Mouse (Mus musculus): ENCODE results near the gene Rec8. TPM values are rescaled to one million over a fixed set of nuclear protein-coding genes. Genes with fewer than 3 reads are reported as not detected.

Gene Rec8
- polyA plus RNA-seq, 1 experiment from 2014 or later = 11.3 TPM

- ATAC-seq = no peak
- no peak overlapping the region for H3K27ac ChIP-seq (ENCODE audit: low read length)
- H3K9ac ChIP-seq (replicated peaks; ENCODE audit: low read depth, low read length) = no peak overlapping the region
- H3K36me3 ChIP-seq (ENCODE audit: control insufficient read depth, insufficient read depth) = peaks cover 23% of the 10 kb centered on the region
- 95% methylated on average over 11 of the region's 11 CpGs for WGBS
- peaks cover 4% of the 10 kb centered on the region for H3K4me1 ChIP-seq (replicated peaks; ENCODE audit: control insufficient read depth, insufficient read depth, low read length)
- no peaks in the 10 kb centered on the region for H3K27me3 ChIP-seq (replicated peaks; ENCODE audit: control insufficient read depth, insufficient read depth, low read length)
- no peak overlapping the region for H3K4me3 ChIP-seq (replicated peaks; ENCODE audit: low read length)
- H3K9me3 ChIP-seq (ENCODE audit: control insufficient read depth, low read length) = no peaks in the 10 kb centered on the region
- H3K4me2 ChIP-seq (ENCODE audit: low read length) = no peak overlapping the region
These were observed 13.0 kb upstream of the Rec8 start for GRCm38 (mm10) chr14:55604823-55605222.

DNA sequence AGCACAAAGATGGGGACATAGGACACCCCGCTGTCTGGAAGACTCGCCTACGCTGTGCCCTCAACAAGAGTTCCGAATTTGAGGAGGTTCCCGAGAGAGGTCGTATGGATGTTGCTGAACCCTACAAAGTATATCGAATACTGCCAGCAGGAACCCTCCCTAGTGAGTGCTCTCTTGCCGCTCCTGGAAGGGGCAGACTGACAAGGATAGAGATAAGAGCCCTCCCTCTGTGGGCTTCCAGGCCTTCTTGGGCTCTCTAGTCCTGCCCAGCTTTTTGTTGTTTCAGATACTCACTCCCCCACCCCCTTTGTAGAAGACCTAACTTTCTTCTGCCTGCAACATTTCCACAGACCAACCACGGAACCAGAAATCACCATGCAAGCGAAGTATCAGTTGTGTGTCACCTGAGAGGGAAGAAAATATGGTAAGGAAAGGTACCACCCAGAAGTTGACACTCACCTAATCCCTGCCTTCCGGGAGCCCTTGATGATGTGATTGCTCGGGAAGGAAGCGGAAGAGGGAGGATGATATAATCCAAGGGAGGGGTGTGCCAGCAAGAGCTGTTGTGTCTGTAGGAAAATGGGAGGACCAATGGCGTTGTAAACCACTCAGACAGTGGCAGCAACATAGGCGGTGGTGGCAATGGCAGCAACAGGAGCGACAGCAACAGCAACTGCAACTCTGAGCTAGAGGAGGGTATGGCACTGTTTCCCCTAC, 11.9 kb upstream of the Rec8 start:
- peaks cover 18% of the 10 kb centered on the region for H3K36me3 ChIP-seq (ENCODE audit: control insufficient read depth, insufficient read depth)

GRCm38 (mm10) chr14:55608339-55608738, 9.5 kb upstream of the Rec8 start:
- no peak for ATAC-seq

More for the DNA sequence above, 11.9 kb upstream of the Rec8 start:
- Histone ChIP-seq H3K4me2 (ENCODE audit: low read length) (no peak overlapping the region), H3K9me3 (ENCODE audit: control insufficient read depth, low read length) (no peaks in the 10 kb centered on the region), H3K4me3 (replicated peaks; ENCODE audit: low read length) (no peak overlapping the region), H3K4me1 (replicated peaks; ENCODE audit: control insufficient read depth, insufficient read depth, low read length) (peaks cover 4% of the 10 kb centered on the region), H3K27me3 (replicated peaks; ENCODE audit: control insufficient read depth, insufficient read depth, low read length) (no peaks in the 10 kb centered on the region), H3K27ac (ENCODE audit: low read length) (no peak overlapping the region), H3K9ac (replicated peaks; ENCODE audit: low read depth, low read length) (no peak overlapping the region)
- ATAC-seq = no peak
- 94% methylated on average over 16 of the region's 16 CpGs for WGBS

DNA sequence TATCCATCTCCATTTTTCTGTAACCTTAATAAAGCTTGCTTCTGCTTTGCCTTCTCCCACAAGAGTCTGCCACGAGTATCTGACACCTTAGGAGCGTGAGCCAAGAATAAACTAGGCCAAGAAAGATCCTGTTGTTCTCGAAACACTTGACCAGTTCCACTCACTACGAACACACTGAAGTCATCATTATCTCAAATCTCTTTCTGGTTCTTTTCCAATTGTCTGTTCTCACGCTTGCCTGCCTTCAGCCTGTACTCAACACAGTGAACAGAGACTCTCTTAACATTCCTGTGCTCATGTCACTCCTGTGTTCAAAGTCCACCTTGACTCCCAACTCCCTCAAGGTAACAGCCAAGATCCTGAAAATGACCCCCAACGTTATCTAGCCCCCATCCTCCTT, 4.5 kb upstream of the Rec8 start:
- no peak overlapping the region for H3K4me3 ChIP-seq (replicated peaks; ENCODE audit: low read length)
- H3K36me3 ChIP-seq (ENCODE audit: control insufficient read depth, insufficient read depth) = peaks cover 8% of the 10 kb centered on the region; the same call in 1 of the 2 replicates
- H3K27me3 ChIP-seq (replicated peaks; ENCODE audit: control insufficient read depth, insufficient read depth, low read length) = no peaks in the 10 kb centered on the region
- no peak overlapping the region for H3K27ac ChIP-seq (ENCODE audit: low read length)
- H3K4me2 ChIP-seq (ENCODE audit: low read length) = no peak overlapping the region
- H3K9me3 ChIP-seq (ENCODE audit: control insufficient read depth, low read length) = no peaks in the 10 kb centered on the region
- H3K4me1 ChIP-seq (replicated peaks; ENCODE audit: control insufficient read depth, insufficient read depth, low read length) = no peaks in the 10 kb centered on the region
- no peak for ATAC-seq
- H3K9ac ChIP-seq (replicated peaks; ENCODE audit: low read depth, low read length) = no peak overlapping the region
- WGBS = 59% methylated on average over 6 of the region's 6 CpGs

More at GRCm38 (mm10) chr14:55608339-55608738, 9.5 kb upstream of the Rec8 start:
- Histone ChIP-seq H3K4me2 (ENCODE audit: low read length) (no peak overlapping the region), H3K4me1 (replicated peaks; ENCODE audit: control insufficient read depth, insufficient read depth, low read length) (peaks cover 4% of the 10 kb centered on the region), H3K27me3 (replicated peaks; ENCODE audit: control insufficient read depth, insufficient read depth, low read length) (no peaks in the 10 kb centered on the region), H3K9ac (replicated peaks; ENCODE audit: low read depth, low read length) (no peak overlapping the region), H3K4me3 (replicated peaks; ENCODE audit: low read length) (no peak overlapping the region), H3K27ac (ENCODE audit: low read length) (no peak overlapping the region), H3K36me3 (ENCODE audit: control insufficient read depth, insufficient read depth) (peaks cover 11% of the 10 kb centered on the region; the same call in 1 of the 2 replicates), H3K9me3 (ENCODE audit: control insufficient read depth, low read length) (no peaks in the 10 kb centered on the region)
- WGBS = 97% methylated on average over 6 of the region's 6 CpGs

- Histone ChIP-seq H3K4me3 (replicated peaks; ENCODE audit: low read length) (no peak overlapping the region), H3K27me3 (replicated peaks; ENCODE audit: control insufficient read depth, insufficient read depth, low read length) (no peaks in the 10 kb centered on the region), H3K4me2 (ENCODE audit: low read length) (no peak overlapping the region), H3K4me1 (replicated peaks; ENCODE audit: control insufficient read depth, insufficient read depth, low read length) (no peaks in the 10 kb centered on the region), H3K27ac (ENCODE audit: low read length) (no peak overlapping the region), H3K9me3 (ENCODE audit: control insufficient read depth, low read length) (no peaks in the 10 kb centered on the region), H3K36me3 (ENCODE audit: control insufficient read depth, insufficient read depth) (peaks cover 1% of the 10 kb centered on the region; the same call in 1 of the 2 replicates), H3K9ac (replicated peaks; ENCODE audit: low read depth, low read length) (no peak overlapping the region)
- WGBS = 84% methylated on average over 7 of the region's 7 CpGs
- no peak for ATAC-seq
These were observed 3.2 kb upstream of the Rec8 start for GRCm38 (mm10) chr14:55614565-55615178.

GRCm38 (mm10) chr14:55615876-55616275, 2.0 kb upstream of the Rec8 start:
- Histone ChIP-seq H3K27ac (ENCODE audit: low read length) (no peak overlapping the region), H3K4me3 (replicated peaks; ENCODE audit: low read length) (no peak overlapping the region), H3K27me3 (replicated peaks; ENCODE audit: control insufficient read depth, insufficient read depth, low read length) (no peaks in the 10 kb centered on the region), H3K4me1 (replicated peaks; ENCODE audit: control insufficient read depth, insufficient read depth, low read length) (no peaks in the 10 kb centered on the region), H3K9ac (replicated peaks; ENCODE audit: low read depth, low read length) (no peak overlapping the region), H3K4me2 (ENCODE audit: low read length) (no peak overlapping the region), H3K9me3 (ENCODE audit: control insufficient read depth, low read length) (no peaks in the 10 kb centered on the region), H3K36me3 (ENCODE audit: control insufficient read depth, insufficient read depth) (no peaks in the 10 kb centered on the region)
- ATAC-seq = no peak
- WGBS = 57% methylated on average over 2 of the region's 2 CpGs

GRCm38 (mm10) chr14:55616844-55617243, 993 bp upstream of the Rec8 start:
- no peak overlapping the region for H3K27ac ChIP-seq (ENCODE audit: low read length)
- H3K4me3 ChIP-seq (replicated peaks; ENCODE audit: low read length) = no peak overlapping the region
- H3K4me1 ChIP-seq (replicated peaks; ENCODE audit: control insufficient read depth, insufficient read depth, low read length) = no peaks in the 10 kb centered on the region
- WGBS = 86% methylated on average over 2 of the region's 2 CpGs
- no peaks in the 10 kb centered on the region for H3K27me3 ChIP-seq (replicated peaks; ENCODE audit: control insufficient read depth, insufficient read depth, low read length)
- no peaks in the 10 kb centered on the region for H3K36me3 ChIP-seq (ENCODE audit: control insufficient read depth, insufficient read depth)
- H3K4me2 ChIP-seq (ENCODE audit: low read length) = no peak overlapping the region
- no peaks in the 10 kb centered on the region for H3K9me3 ChIP-seq (ENCODE audit: control insufficient read depth, low read length)
- no peak overlapping the region for H3K9ac ChIP-seq (replicated peaks; ENCODE audit: low read depth, low read length)
- no peak for ATAC-seq

GRCm38 (mm10) chr14:55618486-55619195, 804 bp downstream of the Rec8 start:
- Histone ChIP-seq H3K36me3 (ENCODE audit: control insufficient read depth, insufficient read depth) (no peaks in the 10 kb centered on the region), H3K27ac (ENCODE audit: low read length) (no peak overlapping the region; the same call in 1 of the 2 replicates), H3K4me2 (ENCODE audit: low read length) (peak overlapping the region; percentile 27), H3K9ac (replicated peaks; ENCODE audit: low read depth, low read length) (no peak overlapping the region; the same call in 1 of the 2 replicates), H3K4me3 (replicated peaks; ENCODE audit: low read length) (peak overlapping the region; percentile 32), H3K4me1 (replicated peaks; ENCODE audit: control insufficient read depth, insufficient read depth, low read length) (no peaks in the 10 kb centered on the region), H3K27me3 (replicated peaks; ENCODE audit: control insufficient read depth, insufficient read depth, low read length) (no peaks in the 10 kb centered on the region), H3K9me3 (ENCODE audit: control insufficient read depth, low read length) (no peaks in the 10 kb centered on the region)
- ATAC-seq = no peak
- whole genome bisulfite sequencing = 55% methylated on average over 22 of the region's 22 CpGs

DNA sequence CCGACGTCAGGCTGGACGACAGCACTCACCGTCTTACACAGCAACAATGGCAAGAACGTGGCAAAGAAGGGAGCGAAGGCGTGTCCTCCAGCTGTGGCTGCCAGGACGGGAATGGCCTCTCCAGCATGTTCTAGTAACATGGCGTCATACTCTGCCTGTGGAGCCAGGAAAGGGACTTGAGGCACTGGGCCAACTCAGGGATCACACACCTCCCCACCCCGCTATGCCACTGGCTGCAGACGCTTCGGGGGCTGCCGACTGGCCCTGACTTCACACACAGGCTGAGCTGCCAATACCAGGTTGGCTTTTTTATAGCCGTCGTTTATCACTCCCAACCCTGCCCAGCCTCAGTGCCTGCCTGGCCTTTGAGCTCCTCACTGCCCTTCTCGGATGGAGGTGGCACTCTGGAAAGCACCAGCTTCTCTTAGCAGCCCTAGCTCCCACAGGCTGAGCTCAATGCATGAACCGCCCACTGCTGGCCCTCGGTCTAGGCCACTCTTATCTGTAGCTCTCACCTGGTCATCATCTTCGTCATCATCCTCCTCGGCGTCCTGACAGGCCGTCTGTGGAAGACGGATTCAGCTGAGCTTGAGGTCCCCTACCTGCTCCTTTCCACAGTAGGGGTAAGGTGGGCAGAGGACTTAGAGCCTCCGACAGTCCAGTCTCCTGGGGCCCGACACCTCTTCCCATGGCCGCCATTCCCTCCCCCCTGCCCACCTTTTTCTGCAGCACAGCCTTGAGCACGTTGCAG, 10.4 kb downstream of the Rec8 start:
- no peak overlapping the region for H3K4me3 ChIP-seq (replicated peaks; ENCODE audit: low read length)
- WGBS = 93% methylated on average over 27 of the region's 27 CpGs
- H3K9me3 ChIP-seq (ENCODE audit: control insufficient read depth, low read length) = no peaks in the 10 kb centered on the region
- no peaks in the 10 kb centered on the region for H3K27me3 ChIP-seq (replicated peaks; ENCODE audit: control insufficient read depth, insufficient read depth, low read length)
- peaks cover 46% of the 10 kb centered on the region for H3K36me3 ChIP-seq (ENCODE audit: control insufficient read depth, insufficient read depth)
- no peaks in the 10 kb centered on the region for H3K4me1 ChIP-seq (replicated peaks; ENCODE audit: control insufficient read depth, insufficient read depth, low read length)
- no peak overlapping the region for H3K27ac ChIP-seq (ENCODE audit: low read length)
- no peak overlapping the region for H3K9ac ChIP-seq (replicated peaks; ENCODE audit: low read depth, low read length)
- no peak for ATAC-seq
- no peak overlapping the region for H3K4me2 ChIP-seq (ENCODE audit: low read length)

Measured in forebrain, embryonic 16.5 days (tissue).